Mouse (Mus musculus) stomach, postnatal 0 days (tissue): ENCODE data around the gene Mboat7. TPM values are rescaled to one million over a fixed set of nuclear protein-coding genes. Genes with fewer than 3 reads are reported as not detected.

Experiments used
- ATAC-seq: fragments of 200-750 bp; cut with Nextera tagmentation; 2 replicates; pipeline ENCODE4 v1.8.0; 2017; ENCODE audit not compliant: low FRiP score, low TSS enrichment
- DNase-seq: peaks from one replicate; pipeline ENCODE4 v3.0.0-alpha.2; 2016; ENCODE audit warnings: low spot score
- H3K27ac ChIP-seq: fragments of 300-500 bp; sonication (generic); replicated peaks from 2 replicates; pipeline ENCODE4 v1.5.1; 2014; ENCODE audit warnings: mild to moderate bottlenecking, control low read depth
- H3K27me3 ChIP-seq: fragments of 300-500 bp; sonication (generic); 2 replicates; pipeline ENCODE4 v1.6.1; 2014; ENCODE audit warnings: low read length; ENCODE audit not compliant: control insufficient read depth, insufficient read depth
- H3K36me3 ChIP-seq: fragments of 300-500 bp; sonication (generic); 2 replicates; pipeline ENCODE4 v1.6.1; 2014; ENCODE audit warnings: low read length, mixed read lengths; ENCODE audit not compliant: control insufficient read depth, insufficient read depth
- H3K4me1 ChIP-seq: fragments of 300-500 bp; sonication (generic); replicated peaks from 2 replicates; pipeline ENCODE4 v1.6.1; 2014; ENCODE audit warnings: antibody characterized with exemption; ENCODE audit not compliant: control insufficient read depth, insufficient read depth
- H3K4me2 ChIP-seq: fragments of 300-500 bp; sonication (generic); replicated peaks from 2 replicates; pipeline ENCODE4 v1.6.1; 2014; ENCODE audit warnings: low read depth, mild to moderate bottlenecking, control low read depth, moderate library complexity
- H3K4me3 ChIP-seq: fragments of 300-500 bp; sonication (generic); 2 replicates; pipeline ENCODE4 v1.5.1; 2014; ENCODE audit warnings: low read depth, low read length, control low read depth
- H3K9ac ChIP-seq: fragments of 300-500 bp; sonication (generic); 2 replicates; pipeline ENCODE4 v1.6.1; 2014; ENCODE audit warnings: mild to moderate bottlenecking, low read length, control low read depth, mixed read lengths
- H3K9me3 ChIP-seq: fragments of 300-500 bp; sonication (generic); 2 replicates; pipeline ENCODE4 v1.6.1; 2016; ENCODE audit warnings: low read length; ENCODE audit not compliant: control insufficient read depth
- CTCF ChIP-seq: IDR thresholded peaks from 2 replicates; pipeline ENCODE4 v1.5.1; 2016; ENCODE audit warnings: antibody characterized with exemption, low read depth, mild to moderate bottlenecking, moderate library complexity
- EP300 ChIP-seq: optimal IDR thresholded peaks from 2 replicates; pipeline ENCODE3; 2016; ENCODE audit warnings: antibody characterized with exemption
- WGBS: fragments of 180-500 bp; shearing (Covaris S2); extraction: QIAGEN DNeasy Blood & Tissue Kit; methylation state at CpG from one replicate; pipeline ENCODE4 v1.1.7; 2014; 5-methylcytosine and 5-hydroxymethylcytosine counted together
- polyA plus RNA-seq: library from polyadenylated mRNA; unstranded; fragments of >200 nt; fragmentation: Nextera tagmentation; extraction: Ambion mirVana; gene quantifications from 2 replicates; pipeline ENCODE4 v1.2.1, GENCODE M21; 2015

Gene Mboat7
- polyA plus RNA-seq, 1 experiment from 2014 or later, result 27.1 TPM

- H3K27me3 ChIP-seq, result no peaks in the 10 kb centered on the region
- peaks cover 4% of the 10 kb centered on the region; the same call in 1 of the 2 replicates for H3K36me3 ChIP-seq
- ATAC-seq (no peak), DNase-seq (no peak)
- H3K4me2 ChIP-seq, result no peak overlapping the region
- H3K9ac ChIP-seq, result no peak overlapping the region
- TF ChIP-seq EP300, result no peak
- no peak for TF ChIP-seq CTCF
- no peak overlapping the region for H3K4me3 ChIP-seq
- WGBS, result 93% methylated on average over 8 of the region's 8 CpGs
- H3K27ac ChIP-seq, result no peak overlapping the region
- no peaks in the 10 kb centered on the region for H3K9me3 ChIP-seq
- H3K4me1 ChIP-seq, result no peaks in the 10 kb centered on the region
Measured at GRCm38 (mm10) chr7:3684698-3685097, 8.6 kb downstream of the Mboat7 start.

- no peaks in the 10 kb centered on the region for H3K4me1 ChIP-seq
- TF ChIP-seq EP300, result no peak
- no peak for TF ChIP-seq CTCF
- 88% methylated on average over 10 of the region's 10 CpGs for WGBS
- H3K9ac ChIP-seq, result no peak overlapping the region
- no peak overlapping the region for H3K27ac ChIP-seq
- DNase-seq, result no peak
- no peaks in the 10 kb centered on the region for H3K9me3 ChIP-seq
- ATAC-seq, result no peak
- no peak overlapping the region for H3K4me3 ChIP-seq
- H3K4me2 ChIP-seq, result no peak overlapping the region
- peaks cover 4% of the 10 kb centered on the region; the same call in 1 of the 2 replicates for H3K36me3 ChIP-seq
- no peaks in the 10 kb centered on the region for H3K27me3 ChIP-seq
Measured at GRCm38 (mm10) chr7:3683908-3684550, 9.3 kb downstream of the Mboat7 start.

DNA sequence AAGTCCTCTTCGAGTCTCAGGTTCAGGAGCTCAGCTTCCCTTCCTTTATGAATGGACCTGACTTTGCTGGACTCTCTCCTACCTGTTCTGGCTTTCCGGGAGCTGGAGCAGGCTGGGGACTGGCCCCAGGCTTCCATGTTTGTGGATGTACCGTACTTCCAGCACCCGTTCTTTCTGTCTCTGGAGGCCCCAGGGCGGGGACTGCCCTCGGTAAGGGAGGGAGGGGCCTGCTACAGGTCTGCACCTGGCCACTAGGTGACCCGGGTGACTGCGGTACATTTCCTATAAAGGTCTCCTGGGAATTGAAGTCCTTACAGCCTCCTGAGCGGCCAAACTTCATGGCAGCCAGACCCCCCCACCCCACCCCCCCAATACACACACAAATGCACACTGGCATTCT is 16.0 kb downstream of the Mboat7 start, which contains the start of gene Tmc4:
TSS of gene Tmc4 (minus strand) at position 212 of the 400 bp plus-strand sequence.
- TF ChIP-seq CTCF, result peak; percentile 52
- no peak for TF ChIP-seq EP300
- DNase-seq (peak; percentile 86), ATAC-seq (peak; percentile 86)
- 40% methylated on average over 9 of the region's 9 CpGs for WGBS
- Histone ChIP-seq H3K9ac (peak within 1 kb of the TSS; percentile 60), H3K9me3 (no peaks in the 10 kb centered on the region), H3K4me1 (no peaks in the 10 kb centered on the region), H3K4me2 (peak within 1 kb of the TSS; percentile 57), H3K4me3 (peak within 1 kb of the TSS; percentile 38), H3K27ac (peak within 1 kb of the TSS; percentile 30), H3K27me3 (no peaks in the 10 kb centered on the region), H3K36me3 (no peaks in the 10 kb centered on the region)

DNA sequence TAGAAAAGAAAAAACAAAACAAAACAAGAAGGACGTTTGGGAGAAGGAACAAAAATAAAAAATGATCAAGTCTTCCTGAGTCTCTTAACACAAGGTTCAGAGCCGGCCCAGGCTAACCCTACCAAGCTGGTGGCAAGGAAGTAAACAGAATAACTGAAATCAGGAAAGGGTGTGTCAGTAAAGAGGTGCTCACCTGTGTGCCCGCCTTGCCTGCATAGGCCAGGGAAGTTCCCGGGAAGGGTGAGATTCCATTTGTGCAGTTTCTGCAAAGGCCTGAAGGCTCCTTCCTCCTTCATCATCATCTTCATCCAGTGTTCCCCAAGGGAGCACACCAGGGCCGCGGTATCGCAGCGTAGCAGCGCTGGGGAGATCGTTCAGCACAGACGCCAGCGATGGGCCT is 17.0 kb downstream of the Mboat7 start:
- Histone ChIP-seq H3K27ac (peak overlapping the region; percentile 30), H3K4me2 (peak overlapping the region; percentile 57)
- no peak for TF ChIP-seq CTCF
- no peak for TF ChIP-seq EP300

DNA sequence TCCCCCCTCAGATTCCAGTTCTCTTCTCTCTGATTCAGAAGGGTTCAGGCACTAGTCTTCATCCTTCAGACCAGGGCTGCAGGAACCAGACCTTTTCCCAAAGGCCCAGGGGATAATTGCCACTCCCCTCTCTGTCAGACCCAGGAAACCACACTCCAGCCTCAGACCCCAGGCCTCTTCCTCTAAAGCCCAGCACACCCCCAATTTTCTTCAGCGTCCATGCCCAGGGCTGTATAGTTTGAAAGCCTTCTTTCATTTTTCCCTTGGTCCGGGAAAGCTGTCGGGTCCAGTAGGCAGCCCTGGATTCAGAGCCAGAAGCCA is 18.1 kb downstream of the Mboat7 start:
- Histone ChIP-seq H3K4me1 (no peaks in the 10 kb centered on the region), H3K4me3 (no peak overlapping the region), H3K27me3 (no peaks in the 10 kb centered on the region), H3K4me2 (no peak overlapping the region), H3K27ac (0 out of 2 replicates have a peak overlapping the region, but pooled peaks have one; percentile 30), H3K9ac (no peak overlapping the region), H3K9me3 (no peaks in the 10 kb centered on the region), H3K36me3 (no peaks in the 10 kb centered on the region)
- no peak for DNase-seq
- no peak for ATAC-seq
- TF ChIP-seq EP300 (no peak), CTCF (no peak)
- 70% methylated on average over 3 of the region's 3 CpGs for WGBS

More for the DNA sequence above, 17.0 kb downstream of the Mboat7 start:
- H3K4me3 ChIP-seq, result peak overlapping the region; percentile 38
- peak; percentile 54 for DNase-seq
- WGBS, result 71% methylated on average over 12 of the region's 12 CpGs
- H3K9ac ChIP-seq, result peak overlapping the region; percentile 60
- H3K9me3 ChIP-seq, result no peaks in the 10 kb centered on the region
- no peaks in the 10 kb centered on the region for H3K4me1 ChIP-seq
- peak; percentile 77 for ATAC-seq
- no peaks in the 10 kb centered on the region for H3K27me3 ChIP-seq
- H3K36me3 ChIP-seq, result no peaks in the 10 kb centered on the region

DNA sequence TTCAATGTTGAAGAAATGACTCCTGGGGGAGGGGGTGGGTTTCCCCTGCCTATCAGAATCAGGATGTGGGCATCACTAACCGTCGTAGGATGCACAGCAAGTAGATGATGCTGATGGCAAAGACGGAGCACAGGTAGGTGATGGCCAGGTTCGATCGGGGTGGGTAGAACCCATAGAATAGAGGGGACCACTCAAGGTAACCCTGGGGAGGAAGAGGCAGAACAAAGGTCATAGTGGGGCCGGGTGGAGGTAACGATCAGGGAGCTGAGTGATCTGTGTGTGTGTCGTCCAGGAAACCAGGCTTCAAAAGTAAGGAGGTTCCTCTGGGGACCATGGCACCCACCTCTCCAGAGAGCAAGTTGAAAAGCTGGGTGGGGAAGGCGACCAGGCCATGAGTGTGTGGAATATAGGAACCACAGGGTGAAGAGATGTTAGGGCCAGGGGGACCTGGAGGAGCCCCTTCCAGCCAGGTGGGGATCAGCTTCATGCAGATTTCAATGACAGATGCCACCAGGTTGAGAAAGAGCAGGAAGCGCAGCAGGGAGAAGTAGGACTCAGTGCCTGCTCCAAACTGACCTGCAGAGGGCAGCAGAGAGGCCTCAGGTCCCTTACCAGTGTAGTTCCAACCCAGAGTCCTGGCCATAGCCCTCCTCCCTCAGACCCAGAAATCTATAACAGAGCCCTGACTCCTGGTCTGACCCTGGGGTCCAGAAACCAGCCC is 18.7 kb downstream of the Mboat7 start:
- DNase-seq (peak; percentile 87), ATAC-seq (peak; percentile 75)
- Histone ChIP-seq H3K27me3 (no peaks in the 10 kb centered on the region), H3K4me1 (no peaks in the 10 kb centered on the region), H3K9ac (no peak overlapping the region), H3K36me3 (no peaks in the 10 kb centered on the region), H3K4me3 (no peak overlapping the region), H3K9me3 (no peaks in the 10 kb centered on the region), H3K4me2 (no peak overlapping the region), H3K27ac (0 out of 2 replicates have a peak overlapping the region, but pooled peaks have one; percentile 30)
- TF ChIP-seq CTCF (peak; percentile 91), EP300 (no peak)
- 67% methylated on average over 10 of the region's 10 CpGs for WGBS
